Mouse (Mus musculus) spleen, postnatal 36 days (tissue): ENCODE results near the gene Olfr13.
"Not testable (repeated sequence)": the region's sequence is repeated elsewhere in the genome, so short reads cannot be mapped to it uniquely, and the experiment has no call there.

Experiments
- DNase-seq, 2 experiments: peaks; one replicate each; pipeline ENCODE4 v3.0.0; 2022; ENCODE audit warnings: low spot score in 2 of 2, mixed read lengths in 1 of 2

The Olfr13 gene

GRCm38 (mm10) chr6:43171840-43172239 is at the start of gene Olfr13:
Gene Olfr13 (plus strand): TSS chr6:43172140.
- DNase-seq = no peak

GRCm38 (mm10) chr6:43146267-43146666 is 25.7 kb upstream of the Olfr13 start, which contains the start of gene Olfr237-ps1:
Gene Olfr237-ps1 (plus strand): TSS chr6:43146567.
- DNase-seq = not testable (repeated sequence)

- DNase-seq = no peak
Measured at GRCm38 (mm10) chr6:43159502-43159901, 12.4 kb upstream of the Olfr13 start.

- DNase-seq = no peak
Measured at GRCm38 (mm10) chr6:43162982-43163381, 9.0 kb upstream of the Olfr13 start, which contains the start of gene Olfr437. Gene Olfr437 (plus strand): TSS chr6:43163282.

GRCm38 (mm10) chr6:43167246-43167645 is 4.7 kb upstream of the Olfr13 start:
- no peak for DNase-seq

- no peak for DNase-seq
Measured at GRCm38 (mm10) chr6:43178129-43178528, 6.2 kb downstream of the Olfr13 start.

GRCm38 (mm10) chr6:43178584-43179501 is 6.9 kb downstream of the Olfr13 start:
- DNase-seq = no peak

GRCm38 (mm10) chr6:43190986-43191385 is 19.0 kb downstream of the Olfr13 start:
- DNase-seq = no peak

- no peak for DNase-seq
Measured at GRCm38 (mm10) chr6:43196781-43197180, 24.8 kb downstream of the Olfr13 start, which contains the start of gene Olfr435. Gene Olfr435 (plus strand): TSS chr6:43197146.

GRCm38 (mm10) chr6:43198094-43198493 is 26.2 kb downstream of the Olfr13 start:
- DNase-seq = no peak

GRCm38 (mm10) chr6:43202786-43203185 is 30.8 kb downstream of the Olfr13 start:
- DNase-seq = no peak

GRCm38 (mm10) chr6:43205355-43205754 is 33.4 kb downstream of the Olfr13 start:
- DNase-seq = no peak

- DNase-seq = not testable (repeated sequence)
Measured at GRCm38 (mm10) chr6:43212873-43213272, 40.9 kb downstream of the Olfr13 start, which contains the start of gene Olfr434. Gene Olfr434 (plus strand): TSS chr6:43213021.
